Mouse (Mus musculus) kidney, embryonic 14.5 days (tissue): ENCODE measurements around the gene Bola1. TPM values are rescaled to one million over a fixed set of nuclear protein-coding genes. Genes with fewer than 3 reads are reported as not detected.

Experiments used
- ATAC-seq: fragments of 200-750 bp; cut with Nextera tagmentation; 2 replicates; pipeline ENCODE4 v1.8.0; 2017; ENCODE audit warnings: moderate number of reproducible peaks, mild to moderate bottlenecking, moderate TSS enrichment, moderate library complexity; ENCODE audit not compliant: low FRiP score, low TSS enrichment
- H3K27ac ChIP-seq: fragments of 300-500 bp; sonication (generic); 2 replicates; pipeline ENCODE4 v1.5.1; 2014; ENCODE audit warnings: low read depth, mild to moderate bottlenecking, low read length, moderate library complexity, mixed read lengths
- H3K27me3 ChIP-seq: fragments of 300-500 bp; sonication (generic); 2 replicates; pipeline ENCODE4 v1.6.1; 2014; ENCODE audit warnings: mild to moderate bottlenecking, low read length; ENCODE audit not compliant: control insufficient read depth, insufficient read depth
- H3K36me3 ChIP-seq: fragments of 300-500 bp; sonication (generic); 2 replicates; pipeline ENCODE4 v1.6.1; 2014; ENCODE audit warnings: low read length, mixed read lengths; ENCODE audit not compliant: control insufficient read depth, insufficient read depth
- H3K4me1 ChIP-seq: fragments of 300-500 bp; sonication (generic); 2 replicates; pipeline ENCODE4 v1.6.1; 2014; ENCODE audit warnings: low read length, mixed read lengths; ENCODE audit not compliant: control insufficient read depth, insufficient read depth
- H3K4me2 ChIP-seq: fragments of 300-500 bp; sonication (generic); replicated peaks from 2 replicates; pipeline ENCODE4 v1.6.1; 2014; ENCODE audit warnings: low read depth, mild to moderate bottlenecking, low read length
- H3K4me3 ChIP-seq: fragments of 300-500 bp; sonication (generic); 2 replicates; pipeline ENCODE4 v1.5.1; 2014; ENCODE audit warnings: mild to moderate bottlenecking, low read length
- H3K9ac ChIP-seq: fragments of 300-500 bp; sonication (generic); 2 replicates; pipeline ENCODE4 v1.6.1; 2014; ENCODE audit warnings: low read depth, mild to moderate bottlenecking, low read length, moderate library complexity
- H3K9me3 ChIP-seq: fragments of 300-500 bp; sonication (generic); 2 replicates; pipeline ENCODE4 v1.6.1; 2016; ENCODE audit warnings: low read length; ENCODE audit not compliant: control insufficient read depth
- WGBS: fragments of 180-500 bp; shearing (Covaris S2); extraction: QIAGEN DNeasy Blood & Tissue Kit; methylation state at CpG from one replicate; pipeline ENCODE4 v1.1.7; 2014; 5-methylcytosine and 5-hydroxymethylcytosine counted together
- polyA plus RNA-seq: library from polyadenylated mRNA; unstranded; fragments of >200 nt; fragmentation: Nextera tagmentation; extraction: Ambion mirVana; gene quantifications from 2 replicates; pipeline ENCODE4 v1.2.1, GENCODE M21; 2014

Gene Bola1
- polyA plus RNA-seq, 1 experiment from 2014 or later: 65.0 TPM

DNA sequence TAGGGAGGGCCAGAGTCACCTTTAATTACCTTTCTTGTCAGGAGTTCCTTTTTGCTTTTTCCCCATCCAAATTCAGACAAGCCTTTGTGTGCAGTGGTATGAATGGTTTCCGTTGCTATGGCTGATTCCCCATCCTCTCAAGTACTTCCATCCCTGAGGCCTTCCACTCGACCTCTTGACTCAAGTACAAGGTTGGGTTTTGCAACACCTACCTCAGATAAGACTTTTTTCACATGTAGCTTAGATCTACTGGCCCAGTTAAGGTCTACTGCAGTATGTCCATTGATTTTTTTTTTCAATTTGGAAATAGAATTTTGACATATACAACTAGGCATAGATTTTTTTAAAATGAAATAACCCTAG, 12.2 kb upstream of the Bola1 start:
- Histone ChIP-seq H3K4me1 (peaks cover 4% of the 10 kb centered on the region; the same call in 1 of the 2 replicates), H3K36me3 (no peaks in the 10 kb centered on the region), H3K9me3 (no peaks in the 10 kb centered on the region), H3K4me2 (no peak overlapping the region), H3K27ac (no peak overlapping the region), H3K4me3 (no peak overlapping the region), H3K9ac (no peak overlapping the region), H3K27me3 (no peaks in the 10 kb centered on the region)
- 68% methylated on average over 2 of the region's 2 CpGs for WGBS
- ATAC-seq: no peak

DNA sequence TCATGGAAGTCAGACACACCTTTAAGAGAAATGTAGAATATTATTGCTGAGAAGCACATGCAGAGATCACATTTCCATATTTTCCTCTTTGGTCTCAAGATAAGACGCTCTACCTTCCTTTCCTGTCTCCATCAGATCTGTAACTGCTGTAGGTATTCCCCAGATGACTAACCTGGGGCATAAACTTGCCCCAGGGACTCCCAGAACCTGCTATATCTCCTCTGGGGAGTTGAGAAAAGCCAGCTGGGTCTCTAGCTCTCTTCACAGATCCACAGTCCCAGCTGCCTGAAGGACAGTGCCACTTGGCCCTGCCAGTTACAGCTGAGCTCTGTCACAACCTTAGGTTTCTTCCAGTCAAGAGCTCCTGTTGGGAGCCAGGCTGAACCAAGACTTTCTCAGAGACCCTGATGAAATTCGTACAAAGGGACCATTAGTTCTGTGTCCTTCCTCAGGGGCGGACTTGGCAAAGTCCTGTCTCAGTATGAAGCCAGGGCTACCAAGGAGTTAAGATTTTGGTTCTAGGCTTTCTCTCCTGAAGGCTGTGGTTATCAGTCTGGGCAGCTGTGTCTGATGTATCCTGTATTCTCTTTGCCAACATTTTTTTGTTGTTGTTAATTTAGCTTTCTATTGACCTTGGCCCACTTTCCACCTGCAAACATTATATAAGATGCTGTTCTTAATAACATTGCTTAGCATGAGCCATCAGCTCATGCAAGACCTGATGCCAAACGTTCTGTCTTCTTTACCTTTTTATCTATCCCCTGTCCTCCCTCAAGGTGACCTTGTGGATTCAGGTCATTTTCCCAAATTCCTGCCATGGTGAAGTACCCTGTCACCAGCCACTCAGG, 11.6 kb upstream of the Bola1 start:
- Histone ChIP-seq H3K4me2 (no peak overlapping the region), H3K27ac (no peak overlapping the region), H3K36me3 (no peaks in the 10 kb centered on the region), H3K27me3 (no peaks in the 10 kb centered on the region), H3K4me1 (no peaks in the 10 kb centered on the region; the same call in 1 of the 2 replicates), H3K9me3 (no peaks in the 10 kb centered on the region), H3K9ac (no peak overlapping the region), H3K4me3 (no peak overlapping the region)
- no peak for ATAC-seq
- 77% methylated on average over 4 of the region's 4 CpGs for WGBS

DNA sequence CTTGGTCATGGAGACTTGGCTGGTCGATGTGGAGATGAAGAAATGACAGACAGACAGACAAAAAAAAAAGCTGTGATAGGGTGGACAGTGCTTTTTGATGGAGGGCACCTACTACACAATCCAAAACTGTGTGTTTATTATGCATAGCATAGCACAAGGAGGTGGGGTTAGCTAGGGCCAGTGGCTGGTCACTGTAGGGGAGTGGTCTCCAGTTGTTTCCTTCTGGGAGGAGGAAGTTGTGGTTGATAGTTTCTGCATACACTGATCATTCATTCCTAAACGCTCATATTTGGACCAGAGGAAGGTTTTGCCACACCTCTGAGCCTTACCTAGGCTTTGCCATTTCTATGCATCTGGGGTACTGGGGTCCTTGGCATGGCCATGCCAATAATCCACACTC, 10.9 kb upstream of the Bola1 start:
- H3K27me3 ChIP-seq: no peaks in the 10 kb centered on the region
- no peaks in the 10 kb centered on the region for H3K36me3 ChIP-seq
- no peak overlapping the region for H3K27ac ChIP-seq
- H3K9me3 ChIP-seq: no peaks in the 10 kb centered on the region
- H3K4me2 ChIP-seq: no peak overlapping the region
- 74% methylated on average over 2 of the region's 2 CpGs for WGBS
- peaks cover 3% of the 10 kb centered on the region for H3K4me1 ChIP-seq
- no peak overlapping the region for H3K4me3 ChIP-seq
- ATAC-seq: no peak
- no peak overlapping the region for H3K9ac ChIP-seq

DNA sequence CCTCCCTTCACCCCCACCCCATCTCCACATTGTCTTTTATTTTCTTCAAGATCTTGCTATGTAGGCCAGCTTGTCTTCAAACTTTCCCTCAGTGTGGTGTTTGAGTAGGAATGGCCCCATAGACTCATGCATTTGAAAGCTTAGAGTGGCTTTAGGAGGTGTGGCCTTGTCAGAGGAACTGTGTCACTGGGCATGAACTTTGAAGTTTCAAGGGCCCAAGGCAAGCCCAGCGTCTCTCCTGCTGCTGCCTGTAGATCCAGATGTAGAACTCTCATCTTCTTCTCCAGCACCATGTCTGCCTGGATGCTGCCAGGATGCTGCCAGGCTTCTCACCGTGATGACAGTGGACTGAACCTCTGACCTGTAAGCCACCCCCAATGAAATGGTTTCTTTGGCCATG, 9.3 kb upstream of the Bola1 start:
- no peaks in the 10 kb centered on the region for H3K36me3 ChIP-seq
- H3K4me2 ChIP-seq: no peak overlapping the region
- peaks cover 15% of the 10 kb centered on the region for H3K4me1 ChIP-seq
- ATAC-seq: no peak
- no peaks in the 10 kb centered on the region for H3K9me3 ChIP-seq
- WGBS: 76% methylated on average over 2 of the region's 2 CpGs
- H3K27me3 ChIP-seq: no peaks in the 10 kb centered on the region
- H3K4me3 ChIP-seq: no peak overlapping the region
- no peak overlapping the region for H3K9ac ChIP-seq
- H3K27ac ChIP-seq: no peak overlapping the region

DNA sequence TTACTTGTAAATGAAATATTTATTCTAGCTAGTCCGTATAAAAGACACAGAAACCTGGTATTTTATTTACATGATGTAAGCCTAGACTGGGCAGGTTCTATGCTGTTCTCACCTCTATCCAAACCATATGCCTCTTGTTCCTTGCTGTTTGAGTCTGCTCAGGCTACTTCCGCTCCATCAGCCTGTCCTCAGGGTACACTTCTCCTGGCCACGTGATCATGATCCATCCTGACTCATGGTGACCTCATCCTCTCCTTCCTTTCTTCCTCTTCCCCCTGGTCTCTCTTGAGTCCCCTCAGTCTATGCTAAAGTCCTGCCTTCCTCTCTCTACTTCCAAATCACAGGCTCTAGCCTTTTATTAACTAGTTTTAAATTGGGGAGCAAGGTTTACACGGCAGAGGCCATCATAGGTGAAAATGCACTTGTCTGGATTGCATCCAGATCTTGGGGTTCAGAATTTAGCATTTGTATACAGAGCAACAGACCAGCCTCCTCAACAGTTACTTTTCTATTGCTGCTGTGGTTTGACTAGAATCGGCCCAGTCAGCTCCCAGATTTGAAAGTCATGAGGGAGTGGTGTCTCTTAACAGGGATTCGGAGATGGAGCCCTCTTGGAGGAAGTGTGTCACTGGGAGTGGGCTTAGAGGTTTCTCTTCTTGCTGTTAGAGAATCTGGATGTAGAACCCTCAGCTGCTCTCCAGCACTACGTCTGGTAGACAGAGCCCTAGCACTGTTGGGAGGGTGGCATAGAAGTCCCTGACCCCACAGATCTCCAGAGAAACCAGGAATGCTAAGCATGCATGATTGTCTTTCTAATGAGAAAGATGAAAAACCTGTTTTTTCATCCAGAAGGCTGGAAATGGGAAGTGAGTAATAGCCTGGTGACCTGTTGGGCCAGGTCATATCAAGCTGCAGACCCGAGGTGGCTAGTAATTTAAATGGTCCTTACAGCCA, 7.5 kb upstream of the Bola1 start:
- WGBS: 63% methylated on average over 8 of the region's 8 CpGs

DNA sequence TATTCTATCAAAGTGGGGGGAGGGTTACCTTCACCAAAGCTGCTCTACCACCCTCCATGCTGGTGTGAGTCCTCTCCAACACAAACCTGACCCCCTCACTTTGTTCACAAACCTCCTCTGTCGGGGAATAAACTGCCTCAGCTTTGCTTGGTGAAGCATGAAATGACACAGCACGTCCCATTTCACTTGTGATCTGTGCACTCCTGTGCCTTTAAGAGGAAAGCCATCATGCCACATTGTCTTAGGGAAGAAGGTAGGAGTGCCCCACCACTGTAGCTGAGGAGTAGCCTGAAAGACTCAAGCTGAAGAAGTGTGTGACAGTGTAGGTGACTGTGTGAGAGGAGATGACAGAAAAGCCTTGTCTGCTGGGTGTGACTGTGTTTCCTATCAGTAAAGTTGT, 5.9 kb upstream of the Bola1 start:
- Histone ChIP-seq H3K36me3 (no peaks in the 10 kb centered on the region), H3K4me1 (peaks cover 32% of the 10 kb centered on the region), H3K9me3 (no peaks in the 10 kb centered on the region), H3K9ac (no peak overlapping the region), H3K27me3 (no peaks in the 10 kb centered on the region), H3K4me2 (no peak overlapping the region), H3K27ac (no peak overlapping the region), H3K4me3 (no peak overlapping the region)
- 11% methylated on average over 2 of the region's 2 CpGs for WGBS
- ATAC-seq: no peak

More for the DNA sequence above, 7.5 kb upstream of the Bola1 start:
- Histone ChIP-seq H3K27me3 (no peaks in the 10 kb centered on the region), H3K4me1 (peaks cover 28% of the 10 kb centered on the region), H3K9me3 (no peaks in the 10 kb centered on the region), H3K4me2 (no peak overlapping the region), H3K4me3 (no peak overlapping the region), H3K36me3 (no peaks in the 10 kb centered on the region), H3K27ac (no peak overlapping the region), H3K9ac (no peak overlapping the region)
- no peak for ATAC-seq

DNA sequence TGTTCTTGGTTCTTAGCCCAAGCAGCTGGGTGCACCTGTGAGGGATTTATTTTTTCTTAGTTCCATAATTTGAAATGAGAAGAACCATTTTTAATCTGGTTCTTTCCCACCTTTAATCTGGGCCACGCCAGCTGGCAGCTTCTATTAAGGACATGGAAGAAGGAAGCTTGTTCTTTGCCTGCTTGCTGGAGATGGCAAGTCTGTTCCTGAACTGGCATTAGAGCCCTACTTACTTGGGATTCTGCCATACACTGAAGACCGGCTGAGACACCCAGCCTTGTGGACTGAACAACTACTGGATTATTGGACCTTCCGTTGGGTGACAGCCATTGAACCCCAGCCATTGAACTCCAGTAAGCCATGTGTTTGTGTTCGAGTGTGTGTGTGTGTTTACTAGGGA, 3.3 kb upstream of the Bola1 start:
- H3K27ac ChIP-seq: no peak overlapping the region
- ATAC-seq: no peak
- no peaks in the 10 kb centered on the region for H3K27me3 ChIP-seq
- H3K9ac ChIP-seq: no peak overlapping the region
- no peaks in the 10 kb centered on the region for H3K9me3 ChIP-seq
- H3K4me2 ChIP-seq: peak overlapping the region; percentile 82
- WGBS: 91% methylated on average over 4 of the region's 4 CpGs
- peak overlapping the region; percentile 8; the same call in 1 of the 2 replicates for H3K4me3 ChIP-seq
- H3K36me3 ChIP-seq: no peaks in the 10 kb centered on the region
- H3K4me1 ChIP-seq: peaks cover 35% of the 10 kb centered on the region

DNA sequence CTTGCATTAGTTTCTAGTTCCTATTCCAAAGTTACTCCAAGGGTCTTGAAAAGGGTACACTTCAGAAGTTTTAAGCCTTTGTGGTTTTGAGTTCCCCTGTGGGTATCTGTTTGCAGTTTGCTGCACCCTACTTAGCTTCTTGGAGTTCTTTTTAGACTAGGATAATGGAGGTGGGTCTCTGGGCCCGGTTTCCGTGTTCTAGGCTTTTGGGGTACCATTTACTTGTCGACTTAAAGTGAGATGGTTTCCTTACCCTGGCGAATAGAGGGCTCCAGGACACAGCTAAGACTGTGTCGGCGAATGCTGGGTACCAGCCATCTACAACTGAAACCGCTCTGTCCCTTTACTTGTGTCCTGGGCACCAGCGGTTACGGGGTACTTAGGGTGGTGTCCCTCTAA, 2.1 kb upstream of the Bola1 start:
- ATAC-seq: no peak
- Histone ChIP-seq H3K36me3 (no peaks in the 10 kb centered on the region), H3K4me1 (peaks cover 35% of the 10 kb centered on the region), H3K9ac (peak overlapping the region; percentile 93), H3K4me2 (peak overlapping the region; percentile 82), H3K27me3 (no peaks in the 10 kb centered on the region), H3K27ac (peak overlapping the region; percentile 100), H3K9me3 (no peaks in the 10 kb centered on the region), H3K4me3 (peak overlapping the region; percentile 65)
- 13% methylated on average over 9 of the region's 9 CpGs for whole genome bisulfite sequencing
